In the genomic region with DNA sequence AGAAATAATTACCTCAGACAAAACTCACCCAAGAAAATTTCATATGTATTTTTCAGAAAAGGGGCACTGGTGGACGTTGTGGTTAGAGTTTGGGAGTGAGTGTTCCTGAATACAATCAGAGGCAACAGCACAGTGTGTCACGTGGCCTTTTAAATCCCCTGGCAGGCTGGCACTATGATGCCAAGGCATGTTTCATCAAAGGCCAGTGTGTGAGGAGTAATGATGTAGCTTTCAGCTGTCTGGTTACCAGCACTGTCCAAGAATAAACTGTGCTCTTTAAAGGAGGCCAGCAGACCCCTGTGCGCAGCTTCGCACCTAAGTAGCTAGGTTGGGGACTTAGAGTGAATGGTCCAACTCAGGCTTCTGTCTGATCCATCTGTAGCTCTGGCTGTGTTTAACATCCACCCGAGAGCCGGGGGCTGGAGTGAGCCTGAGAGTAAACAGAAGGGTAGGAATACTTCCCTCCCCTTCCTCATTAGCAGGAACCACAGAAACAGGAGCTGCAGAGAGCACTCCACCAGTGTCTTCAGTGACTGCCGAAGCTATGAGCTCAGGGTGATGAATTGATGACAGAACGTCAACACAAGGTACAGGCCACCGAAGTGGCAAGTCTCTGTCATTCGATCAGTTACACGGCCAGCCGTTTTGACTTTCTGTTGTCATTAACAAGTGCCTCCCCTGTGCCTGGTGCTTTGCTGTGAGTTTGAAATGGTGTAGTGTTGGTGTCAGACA, we compare ENCODE assay signal across 15 mouse cellular contexts. TPM values are rescaled to one million over a fixed set of nuclear protein-coding genes. Genes with fewer than 3 reads are reported as not detected.
DNase-seq lines count a peak whose midpoint lies in the region; ATAC-seq and TF ChIP-seq lines count a peak whose summit lies in the region.
"Had no signal": no experiment of that assay in that cellular context is flagged by ENCODE, and none has a peak within 500 bp of the region (broad histone marks: within the 10 kb centered on the region; RNA-seq: fewer than 3 reads in every experiment).

No protein-coding gene starts in this region.

- WGBS in heart, embryonic 15.5 days: 40% methylated on average over 12 of the region's 12 CpGs
- WGBS in kidney, postnatal 0 days: 42% methylated on average over 12 of the region's 12 CpGs
- WGBS in kidney, adult 2 months: 61% methylated on average over 12 of the region's 12 CpGs
- WGBS in embryonic facial prominence, embryonic 15.5 days: 55% methylated on average over 12 of the region's 12 CpGs

- DNase-seq in cerebellum, postnatal 10 days: peak; percentile 33 to 40
- no peak for DNase-seq in cerebellum, postnatal 36 days
- DNase-seq in heart, postnatal 10 days: no peak
- DNase-seq in kidney, postnatal 0 days (ENCODE audit: low spot score): peak; percentile 43
- DNase-seq in kidney, adult 2 months: no peak
- no peak for DNase-seq in layer of hippocampus, adult 8-10 months (ENCODE audit: low spot score in 2 of 2)
- DNase-seq: cerebellum, adult 9-10 months; heart, postnatal 4 days; kidney, postnatal 14 days; left cerebral cortex, postnatal 4 days had no signal

- no peak overlapping the region for H3K4me3 ChIP-seq in heart, embryonic 15.5 days
- H3K4me3 ChIP-seq in kidney, postnatal 0 days (replicated peaks; ENCODE audit: low read depth, low read length): no peak overlapping the region
- H3K4me3 ChIP-seq in kidney, adult 2 months (ENCODE audit: insufficient read depth, low read depth, low read length): no peak overlapping the region
- no peak overlapping the region for H3K4me3 ChIP-seq in embryonic facial prominence, embryonic 15.5 days (replicated peaks)
- H3K4me3 ChIP-seq: embryonic facial prominence, embryonic 13.5 days; liver, embryonic 15.5 days had no signal

- peaks cover 38% of the 10 kb centered on the region for H3K4me1 ChIP-seq in heart, embryonic 15.5 days (replicated peaks)
- peaks cover 15% of the 10 kb centered on the region; the same call in 1 of the 2 replicates for H3K4me1 ChIP-seq in kidney, postnatal 0 days (replicated peaks; ENCODE audit: insufficient read depth, low read length)
- H3K4me1 ChIP-seq in kidney, adult 2 months (ENCODE audit: control insufficient read depth, insufficient read depth, low read length): peaks cover 15% of the 10 kb centered on the region
- peaks cover 21% of the 10 kb centered on the region for H3K4me1 ChIP-seq in embryonic facial prominence, embryonic 15.5 days

- ATAC-seq in heart, embryonic 15.5 days (replicated peaks; ENCODE audit: insufficient number of reproducible peaks, insufficient read depth, low FRiP score, low read depth): 0 out of 2 replicates have a peak, but pooled peaks have one; percentile 25
- ATAC-seq in kidney, postnatal 0 days (replicated peaks; ENCODE audit: low FRiP score, low read depth): 0 out of 2 replicates have a peak, but pooled peaks have one; percentile 17
- no peak for ATAC-seq in embryonic facial prominence, embryonic 15.5 days (ENCODE audit: insufficient number of reproducible peaks, low FRiP score, low TSS enrichment, low read depth)

- no peaks in the 10 kb centered on the region for H3K27me3 ChIP-seq in heart, embryonic 15.5 days
- H3K27me3 ChIP-seq in kidney, postnatal 0 days (ENCODE audit: insufficient read depth, low read length): no peaks in the 10 kb centered on the region
- H3K27me3 ChIP-seq in kidney, adult 2 months (replicated peaks; ENCODE audit: control insufficient read depth, insufficient read depth, low read length): no peaks in the 10 kb centered on the region
- no peaks in the 10 kb centered on the region for H3K27me3 ChIP-seq in embryonic facial prominence, embryonic 15.5 days
- H3K27me3 ChIP-seq: embryonic facial prominence, embryonic 13.5 days; liver, embryonic 15.5 days had no signal

- intact Hi-C loops in heart, postnatal 10 days (cut with DNase I): no loop called here

- no peak overlapping the region for H3K27ac ChIP-seq in heart, embryonic 15.5 days
- H3K27ac ChIP-seq in kidney, postnatal 0 days: 0 out of 2 replicates have a peak overlapping the region, but pooled peaks have one; percentile 13
- H3K27ac ChIP-seq in kidney, adult 2 months (ENCODE audit: insufficient read depth, low read depth, low read length): no peak overlapping the region
- H3K27ac ChIP-seq in embryonic facial prominence, embryonic 15.5 days (replicated peaks): 0 out of 2 replicates have a peak overlapping the region, but pooled peaks have one; percentile 23
- H3K27ac ChIP-seq: embryonic facial prominence, embryonic 13.5 days; liver, embryonic 15.5 days; macrophage had no signal

- TF ChIP-seq POLR2A in kidney, adult 2 months (IDR thresholded peaks at IDR 0.05; ENCODE audit: low read depth, low read length): no peak

- H3K36me3 ChIP-seq in heart, embryonic 15.5 days: peaks cover 11% of the 10 kb centered on the region
- H3K36me3 ChIP-seq in kidney, postnatal 0 days (ENCODE audit: insufficient read depth, low read length): peaks cover 25% of the 10 kb centered on the region
- no peaks in the 10 kb centered on the region for H3K36me3 ChIP-seq in kidney, adult 2 months (ENCODE audit: control insufficient read depth, insufficient read depth, low read length)
- H3K36me3 ChIP-seq in embryonic facial prominence, embryonic 15.5 days: peaks cover 42% of the 10 kb centered on the region; the same call in 1 of the 2 replicates

- TF ChIP-seq CTCF in kidney, postnatal 0 days (IDR thresholded peaks at IDR 0.05; ENCODE audit: low read depth): no peak
- TF ChIP-seq CTCF in kidney, adult 2 months (conservative IDR thresholded peaks at IDR 0.05; ENCODE audit: insufficient read depth, insufficient read length, low read depth, low read length): no peak

- no peak overlapping the region for H3K9ac ChIP-seq in heart, embryonic 15.5 days
- H3K9ac ChIP-seq in kidney, postnatal 0 days (ENCODE audit: low read depth, low read length): no peak overlapping the region
- no peak overlapping the region for H3K9ac ChIP-seq in embryonic facial prominence, embryonic 15.5 days
- H3K9ac ChIP-seq: embryonic facial prominence, embryonic 13.5 days; liver, embryonic 15.5 days had no signal

- H3K9me3 ChIP-seq in heart, embryonic 15.5 days (replicated peaks): no peaks in the 10 kb centered on the region
- H3K9me3 ChIP-seq in kidney, postnatal 0 days (replicated peaks; ENCODE audit: low read length): no peaks in the 10 kb centered on the region
- H3K9me3 ChIP-seq in embryonic facial prominence, embryonic 15.5 days (replicated peaks): no peaks in the 10 kb centered on the region
- H3K9me3 ChIP-seq: embryonic facial prominence, embryonic 13.5 days; liver, embryonic 15.5 days had no signal

- no peak overlapping the region for H3K4me2 ChIP-seq in heart, embryonic 15.5 days
- no peak overlapping the region for H3K4me2 ChIP-seq in kidney, postnatal 0 days (ENCODE audit: low read length)
- H3K4me2 ChIP-seq in embryonic facial prominence, embryonic 15.5 days (replicated peaks): no peak overlapping the region
- H3K4me2 ChIP-seq: embryonic facial prominence, embryonic 13.5 days; liver, embryonic 15.5 days had no signal

RNA-seq across cellular contexts. Expression of gene Sept11, which starts 50.3 kb away (rescaled TPM):
- polyA plus RNA-seq in heart, embryonic 15.5 days (2015; fragmentation: Nextera tagmentation; extraction: Ambion mirVana): 79.0 and 94.5 TPM in 2 replicates
- total RNA-seq in heart, postnatal 10 days (2021): 10 to 100 TPM; 82.1 to 91.4 TPM
- polyA plus RNA-seq in kidney, postnatal 0 days (2015; fragmentation: Nextera tagmentation; extraction: Ambion mirVana): 140 and 154 TPM in 2 replicates
- polyA plus RNA-seq in kidney, adult 2 months (2012; rRNA removed): 46.0 and 50.7 TPM in 2 replicates
- polyA plus RNA-seq in embryonic facial prominence, embryonic 15.5 days (2015; fragmentation: Nextera tagmentation; extraction: Ambion mirVana): 195 and 200 TPM in 2 replicates
- 100 to 1,000 TPM; 105 to 119 (median 113) TPM for total RNA-seq in layer of hippocampus, adult 8-10 months (2022)

Comparison
In these comparisons a context has a peak if more than half of its experiments do, and no peak if none do; other contexts are left out.
1. DNase-seq: peak in cerebellum, postnatal 10 days (2 of 2) and kidney, postnatal 0 days (single experiment); none in cerebellum, postnatal 36 days (0 of 2), heart, postnatal 10 days (0 of 2), kidney, adult 2 months (single experiment) and layer of hippocampus, adult 8-10 months (0 of 2).
2. H3K27ac ChIP-seq: peak in kidney, postnatal 0 days (single experiment) and embryonic facial prominence, embryonic 15.5 days (single experiment); none in heart, embryonic 15.5 days (single experiment) and kidney, adult 2 months (single experiment).